Mouse (Mus musculus) brain, embryonic 14.5 days (tissue): ENCODE results near the gene a.

Experiments
- CTCF ChIP-seq: fragments of 200-500 bp; IDR thresholded peaks from 2 replicates; pipeline ENCODE4 v1.5.1; 2012; ENCODE audit warnings: inconsistent platforms, mild to moderate bottlenecking, moderate library complexity, borderline replicate concordance; ENCODE audit not compliant: insufficient read depth, insufficient read length; ENCODE audit errors: extremely low read depth
- POLR2A ChIP-seq: fragments of 200-500 bp; IDR thresholded peaks from 2 replicates; pipeline ENCODE4 v1.6.1; 2012; ENCODE audit warnings: mild to moderate bottlenecking, inconsistent platforms, borderline replicate concordance; ENCODE audit not compliant: poor library complexity, insufficient read depth, insufficient read length, severe bottlenecking; ENCODE audit errors: extremely low read depth

GRCm38 (mm10) chr2:154936106-154936505 is 144.9 kb downstream of the a start:
- TF ChIP-seq CTCF (no peak), POLR2A (no peak)
